Mouse (Mus musculus) leukemia stem cell, adult 10-12 weeks (primary cell): Measurements from ENCODE around the gene C130026I21Rik. TPM values are rescaled to one million over a fixed set of nuclear protein-coding genes. Genes with fewer than 3 reads are reported as not detected.

Experiments used
- polyA plus RNA-seq: library from polyadenylated mRNA; stranded (reverse); fragments of >175 nt; gene quantifications from 2 replicates; pipeline ENCODE4 v1.2.3, GENCODE M21; 2012; ENCODE audit warnings: low replicate concordance

The C130026I21Rik gene
- 0.39 and 0.66 TPM in 2 replicates for polyA plus RNA-seq

DNA sequence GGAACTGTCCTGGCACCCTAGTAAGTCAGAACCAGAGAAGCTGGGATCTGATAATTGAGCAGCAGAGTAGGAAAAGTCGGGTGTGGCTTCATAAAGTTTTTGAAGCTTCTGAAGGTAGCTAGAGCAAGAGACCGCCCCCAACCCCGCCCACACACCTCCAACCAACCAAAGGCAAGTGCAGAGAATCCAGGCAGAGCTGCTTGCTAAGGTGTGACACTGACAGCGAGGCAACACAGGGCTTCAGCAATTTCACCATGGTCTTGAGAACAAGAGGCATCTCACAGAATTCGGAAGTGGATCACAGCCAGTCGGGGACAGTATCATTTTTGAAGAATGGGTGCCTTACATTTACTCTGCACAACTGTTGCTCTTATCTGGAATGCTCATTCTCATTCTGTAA, at the start of gene C130026I21Rik:
C130026I21Rik (minus strand) TSS at position 101 of the 400 bp plus-strand sequence.

DNA sequence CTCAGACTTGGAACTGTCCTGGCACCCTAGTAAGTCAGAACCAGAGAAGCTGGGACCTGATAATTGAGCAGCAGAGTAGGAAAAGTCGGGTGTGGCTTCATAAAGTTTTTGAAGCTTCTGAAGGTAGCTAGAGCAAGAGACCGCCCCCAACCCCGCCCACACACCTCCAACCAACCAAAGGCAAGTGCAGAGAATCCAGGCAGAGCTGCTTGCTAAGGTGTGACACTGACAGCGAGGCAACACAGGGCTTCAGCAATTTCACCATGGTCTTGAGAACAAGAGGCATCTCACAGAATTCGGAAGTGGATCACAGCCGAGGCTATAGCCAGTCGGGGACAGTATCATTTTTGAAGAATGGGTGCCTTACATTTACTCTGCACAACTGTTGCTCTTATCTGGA, 160.6 kb downstream of the C130026I21Rik start, which contains the start of gene A530032D15Rik:
A530032D15Rik (minus strand) TSS at position 101 of the 400 bp plus-strand sequence.

DNA sequence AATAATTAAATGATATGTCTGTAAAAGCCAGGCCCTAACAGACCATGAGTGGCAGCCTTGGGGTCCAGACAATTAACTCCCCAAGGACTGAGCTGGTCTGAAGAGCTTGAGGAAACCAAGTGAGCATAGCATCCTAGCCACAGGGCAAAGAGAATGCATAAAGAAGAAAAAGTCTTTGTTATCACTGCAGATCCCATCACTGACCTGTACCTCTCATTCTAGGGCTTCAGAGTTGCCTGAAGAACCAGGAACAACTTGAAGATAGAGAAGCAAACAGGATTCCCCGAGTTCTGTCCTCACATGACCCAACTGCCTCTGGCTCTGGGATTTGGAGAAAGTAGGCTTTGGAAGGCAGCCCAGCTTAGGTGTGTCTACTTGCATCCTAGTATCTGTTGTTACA, 170.5 kb downstream of the C130026I21Rik start, which contains the start of gene Gm10553:
Gm10553 (plus strand) TSS at position 301 of the 400 bp plus-strand sequence.

Other genes with a start within 250 kb of the C130026I21Rik start
- gene Gm10553, start 170.4 kb downstream of the C130026I21Rik start, polyA plus RNA-seq: not detected in 2 replicates
- gene A530032D15Rik, start 160.7 kb downstream of the C130026I21Rik start, polyA plus RNA-seq: 0.18 and 0.26 TPM in 2 replicates